Mouse (Mus musculus): ENCODE data around the gene 1700069L16Rik. TPM values are rescaled to one million over a fixed set of nuclear protein-coding genes. Genes with fewer than 3 reads are reported as not detected.

1700069L16Rik gene
- polyA plus RNA-seq, 1 experiment = not detected

GRCm38 (mm10) chr5:113664629-113665195 lies 59.9 kb downstream of the 1700069L16Rik start:
- Histone ChIP-seq H3K4me3 (ENCODE audit: insufficient read depth, low read depth, low read length) (no peak overlapping the region), H3K4me1 (ENCODE audit: control insufficient read depth, insufficient read depth, low read length) (peaks cover 5% of the 10 kb centered on the region), H3K27ac (ENCODE audit: insufficient read depth, low read depth, low read length) (no peak overlapping the region)
- TF ChIP-seq CTCF (IDR thresholded peaks at IDR 0.05; ENCODE audit: insufficient read depth, low read depth, low read length) (no peak), POLR2A (IDR thresholded peaks at IDR 0.05; ENCODE audit: insufficient read depth, low read depth, low read length) (no peak)
- WGBS = 82% methylated on average over 12 of the region's 12 CpGs

GRCm38 (mm10) chr5:113664127-113664526 lies 60.4 kb downstream of the 1700069L16Rik start:
- H3K4me1 ChIP-seq (ENCODE audit: control insufficient read depth, insufficient read depth, low read length) = peaks cover 5% of the 10 kb centered on the region
- WGBS = 71% methylated on average over 6 of the region's 6 CpGs
- H3K4me3 ChIP-seq (ENCODE audit: insufficient read depth, low read depth, low read length) = no peak overlapping the region
- TF ChIP-seq POLR2A (IDR thresholded peaks at IDR 0.05; ENCODE audit: insufficient read depth, low read depth, low read length) = no peak
- no peak for TF ChIP-seq CTCF (IDR thresholded peaks at IDR 0.05; ENCODE audit: insufficient read depth, low read depth, low read length)
- H3K27ac ChIP-seq (ENCODE audit: insufficient read depth, low read depth, low read length) = no peak overlapping the region

- TF ChIP-seq POLR2A (IDR thresholded peaks at IDR 0.05; ENCODE audit: insufficient read depth, low read depth, low read length) (no peak), CTCF (IDR thresholded peaks at IDR 0.05; ENCODE audit: insufficient read depth, low read depth, low read length) (no peak)
- H3K4me1 ChIP-seq (ENCODE audit: control insufficient read depth, insufficient read depth, low read length) = peaks cover 5% of the 10 kb centered on the region
- H3K27ac ChIP-seq (ENCODE audit: insufficient read depth, low read depth, low read length) = no peak overlapping the region
- WGBS = 34% methylated on average over 10 of the region's 10 CpGs
- H3K4me3 ChIP-seq (ENCODE audit: insufficient read depth, low read depth, low read length) = no peak overlapping the region
These were observed 63.7 kb downstream of the 1700069L16Rik start for GRCm38 (mm10) chr5:113660872-113661271.

GRCm38 (mm10) chr5:113654821-113655220 lies 69.8 kb downstream of the 1700069L16Rik start:
- 70% methylated on average over 12 of the region's 12 CpGs for WGBS
- Histone ChIP-seq H3K4me3 (ENCODE audit: insufficient read depth, low read depth, low read length) (no peak overlapping the region), H3K4me1 (ENCODE audit: control insufficient read depth, insufficient read depth, low read length) (peaks cover 7% of the 10 kb centered on the region; the same call in 1 of the 2 replicates), H3K27ac (ENCODE audit: insufficient read depth, low read depth, low read length) (no peak overlapping the region)
- no peak for TF ChIP-seq CTCF (IDR thresholded peaks at IDR 0.05; ENCODE audit: insufficient read depth, low read depth, low read length)
- no peak for TF ChIP-seq POLR2A (IDR thresholded peaks at IDR 0.05; ENCODE audit: insufficient read depth, low read depth, low read length)

- no peak for TF ChIP-seq CTCF (IDR thresholded peaks at IDR 0.05; ENCODE audit: insufficient read depth, low read depth, low read length)
- TF ChIP-seq POLR2A (IDR thresholded peaks at IDR 0.05; ENCODE audit: insufficient read depth, low read depth, low read length) = no peak
- Histone ChIP-seq H3K4me3 (ENCODE audit: insufficient read depth, low read depth, low read length) (no peak overlapping the region), H3K4me1 (ENCODE audit: control insufficient read depth, insufficient read depth, low read length) (peaks cover 8% of the 10 kb centered on the region; the same call in 1 of the 2 replicates), H3K27ac (ENCODE audit: insufficient read depth, low read depth, low read length) (no peak overlapping the region)
- 88% methylated on average over 11 of the region's 11 CpGs for WGBS
These were observed 70.4 kb downstream of the 1700069L16Rik start for GRCm38 (mm10) chr5:113654206-113654605.

GRCm38 (mm10) chr5:113652215-113652614 lies 72.4 kb downstream of the 1700069L16Rik start:
- Histone ChIP-seq H3K4me1 (ENCODE audit: control insufficient read depth, insufficient read depth, low read length) (peaks cover 8% of the 10 kb centered on the region; the same call in 1 of the 2 replicates), H3K4me3 (ENCODE audit: insufficient read depth, low read depth, low read length) (no peak overlapping the region), H3K27ac (ENCODE audit: insufficient read depth, low read depth, low read length) (no peak overlapping the region)
- TF ChIP-seq POLR2A (IDR thresholded peaks at IDR 0.05; ENCODE audit: insufficient read depth, low read depth, low read length) = no peak
- no peak for TF ChIP-seq CTCF (IDR thresholded peaks at IDR 0.05; ENCODE audit: insufficient read depth, low read depth, low read length)
- WGBS = 67% methylated on average over 5 of the region's 5 CpGs

- Histone ChIP-seq H3K27ac (ENCODE audit: insufficient read depth, low read depth, low read length) (no peak within 1 kb of the TSS), H3K4me1 (ENCODE audit: control insufficient read depth, insufficient read depth, low read length) (peaks cover 8% of the 10 kb centered on the region; the same call in 1 of the 2 replicates), H3K4me3 (ENCODE audit: insufficient read depth, low read depth, low read length) (peak within 1 kb of the TSS; percentile 6; the same call in 1 of the 2 replicates)
- TF ChIP-seq CTCF (IDR thresholded peaks at IDR 0.05; ENCODE audit: insufficient read depth, low read depth, low read length) (no peak), POLR2A (IDR thresholded peaks at IDR 0.05; ENCODE audit: insufficient read depth, low read depth, low read length) (no peak)
- 28% methylated on average over 30 of the region's 30 CpGs for WGBS
These were observed 74.3 kb downstream of the 1700069L16Rik start, which contains the start of gene Cmklr1 for GRCm38 (mm10) chr5:113650035-113650865. Gene Cmklr1, minus strand, starts transcription at chr5:113650426.

GRCm38 (mm10) chr5:113648647-113649211 lies 75.8 kb downstream of the 1700069L16Rik start:
- WGBS = 88% methylated on average over 5 of the region's 5 CpGs
- Histone ChIP-seq H3K4me1 (ENCODE audit: control insufficient read depth, insufficient read depth, low read length) (peaks cover 16% of the 10 kb centered on the region; the same call in 1 of the 2 replicates), H3K27ac (ENCODE audit: insufficient read depth, low read depth, low read length) (no peak overlapping the region), H3K4me3 (ENCODE audit: insufficient read depth, low read depth, low read length) (no peak overlapping the region)
- no peak for TF ChIP-seq CTCF (IDR thresholded peaks at IDR 0.05; ENCODE audit: insufficient read depth, low read depth, low read length)
- no peak for TF ChIP-seq POLR2A (IDR thresholded peaks at IDR 0.05; ENCODE audit: insufficient read depth, low read depth, low read length)

- Histone ChIP-seq H3K4me1 (ENCODE audit: control insufficient read depth, insufficient read depth, low read length) (peaks cover 24% of the 10 kb centered on the region), H3K27ac (ENCODE audit: insufficient read depth, low read depth, low read length) (no peak overlapping the region), H3K4me3 (ENCODE audit: insufficient read depth, low read depth, low read length) (no peak overlapping the region)
- WGBS = 93% methylated on average over 8 of the region's 8 CpGs
- TF ChIP-seq POLR2A (IDR thresholded peaks at IDR 0.05; ENCODE audit: insufficient read depth, low read depth, low read length) = no peak
- no peak for TF ChIP-seq CTCF (IDR thresholded peaks at IDR 0.05; ENCODE audit: insufficient read depth, low read depth, low read length)
These were observed 77.4 kb downstream of the 1700069L16Rik start for GRCm38 (mm10) chr5:113647141-113647540.

Measured in olfactory bulb, adult 2 months (tissue).